Mouse (Mus musculus): ENCODE measurements around the gene Armc9.

Armc9 gene

DNA sequence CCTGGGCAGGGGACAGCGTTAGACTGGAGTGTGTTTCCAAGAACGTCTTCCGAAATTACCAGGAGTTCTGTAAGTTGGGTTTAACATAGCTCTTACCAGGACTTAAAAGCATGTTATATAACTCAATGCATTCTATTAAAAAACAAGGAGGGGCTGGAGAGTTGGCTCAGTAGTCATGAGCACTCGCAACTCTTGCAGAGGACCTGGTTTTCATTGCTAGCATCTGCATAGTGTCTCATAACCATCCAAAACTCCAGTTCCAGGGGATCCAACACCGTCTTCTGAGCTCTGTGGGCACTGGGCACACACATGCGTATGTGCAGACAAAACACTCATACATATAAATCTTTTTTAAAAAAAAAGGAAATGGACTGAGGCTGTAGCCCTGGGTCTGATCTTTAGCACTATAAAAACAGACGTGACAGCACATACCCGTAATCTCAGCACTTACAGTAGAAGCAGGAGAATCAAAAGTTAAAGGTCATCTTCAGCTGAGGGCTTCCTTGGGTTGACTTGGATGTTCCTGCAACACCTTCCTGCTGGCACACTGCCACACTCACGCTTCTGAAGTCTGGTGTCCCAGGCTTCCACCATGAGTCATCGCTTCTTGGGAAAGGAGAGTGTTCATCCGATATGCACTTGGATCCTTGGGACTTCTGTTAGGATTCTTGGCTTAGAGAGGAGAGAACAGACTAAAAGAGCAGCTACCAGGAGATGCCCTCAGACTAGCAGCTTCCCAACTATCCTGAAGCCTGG lies 127.4 kb downstream of the Armc9 start:
- no peak for DNase-seq (ENCODE audit: low spot score)

DNA sequence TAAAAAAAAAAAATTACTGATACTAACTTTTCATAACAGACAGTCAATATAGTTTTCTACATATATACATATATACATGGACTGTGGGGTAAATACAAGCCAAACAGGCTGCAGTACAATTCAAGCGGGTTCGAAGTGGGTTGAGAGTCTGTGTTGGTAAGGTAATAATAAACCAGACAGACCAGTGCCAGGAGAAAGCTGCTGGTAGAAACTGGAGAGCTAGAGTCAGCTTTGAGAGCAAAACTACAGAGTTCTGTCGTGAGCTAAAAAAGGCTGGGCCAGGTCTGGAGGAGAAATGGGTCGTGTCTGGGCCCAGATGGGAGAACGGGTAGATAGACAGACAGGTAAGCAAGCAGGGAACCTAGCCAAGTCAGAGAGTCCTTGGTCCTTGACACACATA lies 129.5 kb downstream of the Armc9 start:
- DNase-seq (ENCODE audit: low spot score) = no peak

GRCm38 (mm10) chr1:86285295-86285694 lies 130.7 kb downstream of the Armc9 start:
- DNase-seq (ENCODE audit: low spot score) = no peak

GRCm38 (mm10) chr1:86287473-86287872 lies 132.9 kb downstream of the Armc9 start:
- DNase-seq (ENCODE audit: low spot score) = no peak

DNA sequence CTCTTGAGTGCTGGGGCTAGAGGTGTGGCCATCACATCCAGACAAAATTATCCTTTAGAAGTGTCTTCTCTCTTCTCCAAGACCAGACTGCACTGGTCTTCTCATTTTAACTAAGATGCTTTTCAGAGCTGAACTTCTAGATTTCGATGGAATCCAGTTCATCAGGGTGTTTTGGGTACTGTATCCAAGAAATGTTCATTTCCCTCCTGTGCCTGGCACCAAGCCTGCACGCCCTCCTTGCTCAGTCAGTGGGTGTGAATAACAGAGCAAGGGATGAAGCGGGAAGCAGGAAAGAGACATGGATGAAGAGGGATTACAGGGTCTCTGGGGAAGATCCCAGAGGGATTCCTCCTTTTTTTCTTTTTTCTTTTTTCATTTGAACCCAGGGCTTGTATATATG lies 135.9 kb downstream of the Armc9 start:
- no peak for DNase-seq (ENCODE audit: low spot score)

- DNase-seq (ENCODE audit: low spot score) = no peak
Observed at GRCm38 (mm10) chr1:86293091-86293490, 138.5 kb downstream of the Armc9 start.

DNA sequence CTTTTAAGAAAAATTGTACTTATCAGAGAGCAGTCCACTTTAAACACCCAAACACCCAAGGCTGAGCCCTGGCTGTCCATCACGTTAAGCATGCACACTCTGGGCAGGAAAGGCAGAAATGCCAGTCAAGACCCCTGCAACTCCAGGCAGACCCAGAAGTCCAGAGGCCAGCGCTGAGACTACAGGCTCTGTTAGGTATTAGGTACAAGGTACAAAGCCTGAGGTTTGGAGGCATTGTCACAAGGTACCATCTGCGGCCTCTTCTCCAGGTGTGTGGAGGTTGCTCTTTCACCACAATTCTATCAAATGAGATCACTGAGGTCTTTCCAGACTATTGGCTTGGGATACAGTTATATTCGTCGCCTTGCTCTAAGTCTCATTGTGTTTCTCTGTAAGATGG lies 139.3 kb downstream of the Armc9 start:
- no peak for DNase-seq (ENCODE audit: low spot score)

- no peak for DNase-seq (ENCODE audit: low spot score)
Observed at GRCm38 (mm10) chr1:86294472-86294871, 139.9 kb downstream of the Armc9 start.

GRCm38 (mm10) chr1:86300093-86300492 lies 145.5 kb downstream of the Armc9 start:
- no peak for DNase-seq (ENCODE audit: low spot score)

- no peak for DNase-seq (ENCODE audit: low spot score)
Observed at GRCm38 (mm10) chr1:86300731-86301130, 146.2 kb downstream of the Armc9 start.

DNA sequence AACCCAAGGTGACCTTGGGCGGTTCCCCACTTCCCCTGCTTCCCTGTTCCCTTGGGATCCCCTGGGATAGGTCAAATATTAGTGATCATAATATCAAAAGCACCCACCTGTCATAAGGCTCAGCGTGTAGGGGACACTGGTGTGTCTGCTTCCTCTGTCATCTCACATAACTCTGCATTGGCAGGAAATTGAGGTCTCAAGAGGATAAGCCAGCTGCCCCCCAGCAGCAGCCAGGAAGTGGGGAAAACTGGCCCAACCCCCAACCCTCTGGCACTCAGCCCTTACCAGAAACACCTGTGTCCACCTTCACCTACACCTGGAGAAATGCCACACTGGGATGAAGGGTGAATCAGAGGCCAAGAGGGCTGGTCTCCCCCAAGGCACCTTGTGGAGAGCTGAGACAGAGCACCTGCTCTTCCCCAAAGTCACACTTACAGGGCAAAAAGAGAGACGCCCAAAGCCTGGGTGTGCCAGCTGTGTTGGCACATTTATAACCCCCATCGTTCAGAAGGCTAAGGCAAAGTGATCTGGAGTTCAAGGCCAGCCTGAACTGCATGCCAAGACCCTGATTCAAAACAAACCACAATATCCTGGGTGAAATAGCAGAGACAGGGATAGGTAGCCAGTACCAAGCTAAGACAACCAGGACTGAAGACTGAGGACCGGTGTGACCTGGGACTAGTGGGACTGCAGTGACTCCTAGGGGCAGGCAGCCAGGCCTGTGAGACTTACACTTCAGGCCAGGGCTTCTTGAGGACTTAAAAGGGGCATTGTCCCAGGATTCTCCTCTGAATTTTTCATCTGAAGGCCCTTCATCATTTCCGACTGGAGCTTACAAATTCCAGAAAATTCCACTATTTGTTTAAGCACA lies 146.9 kb downstream of the Armc9 start:
- no peak for DNase-seq (ENCODE audit: low spot score)

- no peak for DNase-seq (ENCODE audit: low spot score)
Observed at GRCm38 (mm10) chr1:86302532-86302931, 148.0 kb downstream of the Armc9 start, which contains the start of gene B3gnt7. TSS of gene B3gnt7 (plus strand) at chr1:86302832.

DNA sequence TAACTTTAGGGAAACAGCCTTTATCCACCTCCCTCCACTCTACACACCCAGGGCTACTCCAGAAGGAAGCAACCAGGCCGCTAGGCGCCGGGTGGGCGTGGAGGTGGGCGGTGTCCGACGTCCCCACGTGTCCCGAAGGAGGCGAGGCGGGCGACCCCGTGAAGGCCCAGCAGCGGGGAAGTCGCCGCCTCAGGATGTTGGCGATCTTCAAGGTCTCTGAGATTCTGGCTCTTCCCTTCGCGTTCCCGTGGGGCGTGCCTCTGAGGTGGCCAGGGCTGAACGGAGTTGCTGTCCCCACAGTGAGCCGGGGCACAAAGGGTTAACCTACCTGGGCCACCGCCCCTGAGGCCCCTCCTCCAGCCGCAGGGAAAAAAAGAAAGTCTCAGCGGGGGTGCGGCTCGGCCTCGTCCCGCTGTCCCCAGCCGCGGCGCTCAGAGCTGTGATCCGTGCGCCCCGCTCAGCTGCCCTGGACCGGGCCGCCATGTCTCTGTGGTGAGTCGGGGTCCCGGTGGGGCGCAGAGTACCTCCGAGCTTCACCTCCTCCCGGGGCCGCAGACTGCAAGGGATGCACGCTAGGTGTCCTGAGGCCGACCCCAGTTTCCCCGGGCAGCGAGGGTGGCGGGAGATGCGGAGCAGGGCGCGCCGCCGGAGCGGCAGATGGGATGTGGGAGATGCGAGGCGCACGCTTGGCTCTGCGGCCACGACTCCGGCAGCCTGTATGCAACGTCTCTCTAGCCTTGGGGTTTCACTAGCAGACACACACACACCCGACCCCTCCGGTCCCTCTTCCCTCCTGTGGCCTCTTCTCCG lies 148.7 kb downstream of the Armc9 start:
- peak; percentile 59 for DNase-seq (ENCODE audit: low spot score)

DNA sequence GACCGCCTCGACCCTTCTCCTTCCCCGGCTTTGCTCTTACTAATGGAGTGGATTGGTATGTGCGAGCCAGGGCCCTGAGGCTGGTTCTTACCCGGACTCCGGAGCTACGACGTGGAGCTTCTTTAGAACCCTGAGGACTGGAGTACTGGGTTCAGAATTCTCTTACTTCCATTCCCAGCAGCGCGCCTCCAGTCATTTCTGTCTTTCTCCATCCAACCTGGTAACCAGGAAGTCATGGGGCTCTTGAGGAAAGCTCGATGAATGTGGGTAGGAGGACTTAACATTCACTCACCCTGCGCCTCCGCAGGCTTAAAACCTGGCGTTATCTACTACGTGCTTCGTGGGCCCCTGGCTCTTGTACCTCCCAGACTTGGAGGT lies 149.3 kb downstream of the Armc9 start:
- DNase-seq (ENCODE audit: low spot score) = no peak

DNA sequence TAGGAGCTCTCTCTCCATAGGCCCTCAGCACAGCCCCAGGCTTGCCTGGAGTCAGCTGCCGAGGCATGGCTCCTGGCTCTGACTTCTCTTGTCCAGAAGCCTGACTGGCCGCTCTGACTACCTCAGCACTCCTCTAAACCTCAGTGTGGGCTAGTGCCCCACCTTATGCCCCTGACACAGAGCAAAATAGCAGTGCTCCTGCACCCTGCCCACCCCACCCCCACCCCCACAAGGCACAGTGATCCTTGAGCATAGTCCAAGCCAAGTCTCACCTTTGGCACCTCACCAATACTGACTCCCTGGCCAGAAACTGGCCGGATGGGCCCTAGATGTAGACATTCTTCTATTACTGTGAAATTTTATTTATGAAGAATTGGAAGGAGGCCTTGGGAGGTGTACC lies 152.1 kb downstream of the Armc9 start:
- DNase-seq (ENCODE audit: low spot score) = no peak

- DNase-seq (ENCODE audit: low spot score) = no peak
Observed at GRCm38 (mm10) chr1:86307177-86307762, 152.7 kb downstream of the Armc9 start.

GRCm38 (mm10) chr1:86307871-86308641 lies 153.5 kb downstream of the Armc9 start:
- no peak for DNase-seq (ENCODE audit: low spot score)

- no peak for DNase-seq (ENCODE audit: low spot score)
Observed at GRCm38 (mm10) chr1:86309270-86309833, 154.8 kb downstream of the Armc9 start.

DNA sequence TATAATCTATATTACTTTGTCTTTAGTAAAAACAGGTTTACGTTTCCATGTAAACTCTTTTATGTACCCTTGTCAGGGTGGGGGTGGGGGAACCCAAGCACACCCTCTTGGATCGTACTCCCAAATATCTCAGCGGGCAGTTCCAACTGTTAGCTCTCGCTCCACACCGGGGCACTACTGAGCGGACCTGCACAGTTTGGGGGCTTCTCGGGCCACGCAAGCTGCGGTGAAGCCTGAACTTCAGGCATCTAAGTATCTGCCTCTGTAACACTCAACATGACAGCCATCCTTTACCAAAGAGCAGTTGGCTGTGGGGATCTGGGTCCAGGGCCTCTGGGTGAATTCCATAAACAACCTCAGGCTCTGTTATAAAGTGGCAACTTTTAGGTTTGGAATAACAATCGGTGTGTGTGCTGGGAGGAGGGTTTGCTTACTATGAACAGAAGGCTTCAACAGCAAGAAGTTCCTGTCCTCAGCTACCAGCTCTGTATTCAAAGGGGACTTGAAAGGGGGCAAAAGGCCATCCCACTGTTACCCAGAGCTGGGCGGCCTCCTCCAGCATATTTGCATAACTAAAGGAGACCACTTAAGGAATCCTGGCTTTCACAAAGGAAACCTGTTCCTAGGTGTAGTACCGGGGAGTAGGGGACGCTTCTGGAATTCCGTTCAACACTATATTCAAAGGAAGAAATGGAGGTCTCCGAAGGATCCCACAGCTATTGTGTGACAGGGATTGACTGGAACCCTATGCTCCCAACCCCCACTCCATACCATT lies 156.1 kb downstream of the Armc9 start:
- DNase-seq (ENCODE audit: low spot score) = no peak

GRCm38 (mm10) chr1:86311467-86312005 lies 157.0 kb downstream of the Armc9 start:
- no peak for DNase-seq (ENCODE audit: low spot score)
